Mouse (Mus musculus) midbrain, postnatal 0 days (tissue): ENCODE data around the gene Tk1. TPM values are rescaled to one million over a fixed set of nuclear protein-coding genes. Genes with fewer than 3 reads are reported as not detected.
A peak's percentile ranks its signal among the peaks of the same experiment; 100 is the strongest.

Experiments used
- ATAC-seq: fragments of 200-750 bp; cut with Nextera tagmentation; 2 replicates; pipeline ENCODE4 v1.8.0; 2017; ENCODE audit warnings: moderate number of reproducible peaks, mild to moderate bottlenecking, moderate TSS enrichment, moderate library complexity; ENCODE audit not compliant: low FRiP score
- DNase-seq: peaks from one replicate; pipeline ENCODE4 v3.0.0-alpha.2; 2015; ENCODE audit warnings: low spot score
- H3K27ac ChIP-seq: fragments of 300-500 bp; sonication (generic); 2 replicates; pipeline ENCODE4 v1.5.1; 2014; ENCODE audit warnings: low read depth, mild to moderate bottlenecking, low read length, mixed read lengths
- H3K27me3 ChIP-seq: fragments of 300-500 bp; sonication (generic); 2 replicates; pipeline ENCODE4 v1.6.1; 2014; ENCODE audit warnings: low read length, control low read depth, mixed read lengths; ENCODE audit not compliant: insufficient read depth
- H3K36me3 ChIP-seq: fragments of 300-500 bp; sonication (generic); 2 replicates; pipeline ENCODE4 v1.6.1; 2014; ENCODE audit warnings: low read length, control low read depth, mixed read lengths; ENCODE audit not compliant: insufficient read depth
- H3K4me1 ChIP-seq: fragments of 300-500 bp; sonication (generic); 2 replicates; pipeline ENCODE4 v1.6.1; 2014; ENCODE audit warnings: mild to moderate bottlenecking, control low read depth, antibody characterized with exemption, low read length, mixed read lengths; ENCODE audit not compliant: insufficient read depth
- H3K4me2 ChIP-seq: fragments of 300-500 bp; sonication (generic); 2 replicates; pipeline ENCODE4 v1.6.1; 2014; ENCODE audit warnings: low read depth, mild to moderate bottlenecking, low read length, mixed read lengths; ENCODE audit not compliant: poor library complexity, severe bottlenecking
- H3K4me3 ChIP-seq: fragments of 300-500 bp; sonication (generic); 2 replicates; pipeline ENCODE4 v1.5.1; 2014; ENCODE audit warnings: low read depth, mild to moderate bottlenecking, low read length, moderate library complexity
- H3K9ac ChIP-seq: fragments of 300-500 bp; sonication (generic); replicated peaks from 2 replicates; pipeline ENCODE4 v1.6.1; 2014; ENCODE audit warnings: mild to moderate bottlenecking, low read length, moderate library complexity, mixed read lengths; ENCODE audit not compliant: poor library complexity, severe bottlenecking
- H3K9me3 ChIP-seq: fragments of 300-500 bp; sonication (generic); 2 replicates; pipeline ENCODE4 v1.6.1; 2016; ENCODE audit warnings: low read length, control low read depth
- CTCF ChIP-seq: IDR thresholded peaks from 2 replicates; pipeline ENCODE4 v1.5.1; 2016; ENCODE audit warnings: antibody characterized with exemption, mild to moderate bottlenecking
- WGBS: fragments of 180-500 bp; shearing (Covaris S2); extraction: QIAGEN DNeasy Blood & Tissue Kit; methylation state at CpG from one replicate; pipeline ENCODE4 v1.1.7; 2014; 5-methylcytosine and 5-hydroxymethylcytosine counted together
- polyA plus RNA-seq: library from polyadenylated mRNA; unstranded; fragments of >200 nt; fragmentation: Nextera tagmentation; extraction: Ambion mirVana; gene quantifications from 2 replicates; pipeline ENCODE4 v1.2.1, GENCODE M21; 2015
- total RNA-seq: library from RNA; depleted of rRNA; stranded (reverse); fragments of >200 nt; gene quantifications from 2 replicates; pipeline ENCODE4 v1.2.3, GENCODE M21; 2014

Gene Tk1
- total and polyA plus RNA-seq, 2 experiments from 2014 or later = 6.5 to 8.8 TPM

DNA sequence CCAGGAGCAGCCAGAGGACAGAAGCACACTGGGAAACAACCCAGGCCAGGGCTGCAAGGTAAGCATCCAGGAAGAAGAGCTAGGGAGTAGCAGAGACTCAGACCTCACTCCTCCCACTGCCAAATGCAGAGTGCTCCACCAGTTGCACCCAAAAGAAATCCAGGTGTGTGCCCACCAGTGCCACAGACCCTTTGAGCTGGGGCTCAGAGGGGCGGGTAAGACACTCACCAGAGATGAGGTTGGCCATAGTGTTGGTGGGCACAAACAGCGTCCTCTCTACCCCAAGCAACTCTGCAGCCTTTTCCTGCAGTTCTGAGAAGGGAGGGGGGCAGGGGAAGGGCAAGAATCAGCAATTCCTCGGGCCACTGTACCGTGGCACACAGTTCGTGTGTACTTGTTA, 45.5 kb upstream of the Tk1 start:
- no peak overlapping the region; the same call in 1 of the 2 replicates for H3K9ac ChIP-seq

DNA sequence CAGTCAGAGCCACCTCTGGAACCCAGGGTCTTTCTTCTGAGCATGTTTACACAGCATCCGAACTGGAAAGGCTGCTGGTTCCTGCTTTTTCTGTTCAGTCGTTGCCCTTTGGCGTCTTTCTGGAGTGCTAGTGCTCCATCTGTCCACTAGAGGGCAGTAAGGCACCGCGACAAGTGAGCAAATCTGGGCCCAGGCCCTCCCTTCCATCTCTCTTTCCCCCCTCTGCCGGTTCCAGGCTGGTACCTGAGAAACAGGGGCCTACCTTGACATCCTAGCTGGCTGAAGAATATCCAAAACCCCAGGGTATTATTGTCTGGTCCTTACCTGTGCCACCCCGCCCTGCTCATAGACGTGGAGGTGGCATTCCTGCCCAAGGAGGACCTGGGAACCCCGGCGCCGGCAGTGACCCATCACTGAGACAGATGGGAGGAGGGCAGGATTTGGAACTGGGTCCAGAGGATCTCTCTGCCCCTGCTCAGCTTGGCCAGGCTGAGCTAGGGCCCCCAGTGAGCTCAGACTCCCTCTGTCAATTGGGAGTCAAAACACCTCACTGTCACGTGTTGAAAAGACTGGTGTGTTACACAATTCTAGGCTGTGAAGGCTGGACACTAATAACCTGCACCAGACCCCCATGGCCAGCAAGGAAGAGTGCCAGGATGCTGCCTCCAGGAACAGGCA, 44.9 kb upstream of the Tk1 start:
- H3K36me3 ChIP-seq = 0 out of 2 replicates have a peak, but pooled peaks cover 3% of the 10 kb centered on the region
- no peaks in the 10 kb centered on the region for H3K4me1 ChIP-seq
- no peak overlapping the region for H3K4me2 ChIP-seq
- H3K9ac ChIP-seq = no peak overlapping the region; the same call in 1 of the 2 replicates
- ATAC-seq (peak; percentile 35; the same call in 1 of the 2 replicates), DNase-seq (peak; percentile 90)
- 33% methylated on average over 12 of the region's 12 CpGs for WGBS
- TF ChIP-seq CTCF = peak; percentile 99
- H3K4me3 ChIP-seq = no peak overlapping the region
- no peak overlapping the region for H3K27ac ChIP-seq
- no peaks in the 10 kb centered on the region; the same call in 1 of the 2 replicates for H3K27me3 ChIP-seq
- H3K9me3 ChIP-seq = no peaks in the 10 kb centered on the region

More for the DNA sequence above, 45.5 kb upstream of the Tk1 start:
- DNase-seq (no peak), ATAC-seq (no peak)
- H3K27me3 ChIP-seq = no peaks in the 10 kb centered on the region; the same call in 1 of the 2 replicates
- TF ChIP-seq CTCF = no peak
- no peak overlapping the region for H3K4me3 ChIP-seq
- H3K4me2 ChIP-seq = no peak overlapping the region
- WGBS = 74% methylated on average over 5 of the region's 5 CpGs
- H3K36me3 ChIP-seq = 0 out of 2 replicates have a peak, but pooled peaks cover 3% of the 10 kb centered on the region
- no peaks in the 10 kb centered on the region for H3K4me1 ChIP-seq
- no peaks in the 10 kb centered on the region for H3K9me3 ChIP-seq
- no peak overlapping the region for H3K27ac ChIP-seq

DNA sequence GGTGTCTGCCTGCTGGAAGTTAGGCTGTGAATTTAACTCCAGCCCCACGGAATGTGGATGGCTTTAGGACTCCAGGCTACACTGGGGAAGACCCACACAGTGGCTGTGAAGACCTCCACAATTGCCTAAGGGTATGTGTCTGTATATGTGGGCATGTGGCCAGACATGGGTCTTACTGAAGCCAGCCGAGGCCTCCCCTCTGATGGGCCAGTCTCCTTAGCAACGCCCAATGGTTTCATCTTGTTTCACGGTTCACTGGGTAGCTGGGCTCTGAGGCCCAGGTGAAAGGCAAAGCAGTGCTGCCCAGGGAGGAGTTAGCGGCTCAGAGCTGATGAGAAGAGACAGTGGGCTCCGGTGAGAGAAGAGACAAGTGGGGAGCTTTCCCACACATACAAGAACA, 40.1 kb upstream of the Tk1 start:
- no peak for TF ChIP-seq CTCF
- Histone ChIP-seq H3K27me3 (peaks cover 6% of the 10 kb centered on the region), H3K4me1 (no peaks in the 10 kb centered on the region), H3K4me3 (no peak overlapping the region), H3K27ac (peak overlapping the region; percentile 12; the same call in 1 of the 2 replicates), H3K9me3 (no peaks in the 10 kb centered on the region), H3K36me3 (0 out of 2 replicates have a peak, but pooled peaks cover 3% of the 10 kb centered on the region), H3K9ac (no peak overlapping the region), H3K4me2 (no peak overlapping the region)
- peak; percentile 72 for DNase-seq
- 13% methylated on average over 6 of the region's 6 CpGs for WGBS
- no peak for ATAC-seq

DNA sequence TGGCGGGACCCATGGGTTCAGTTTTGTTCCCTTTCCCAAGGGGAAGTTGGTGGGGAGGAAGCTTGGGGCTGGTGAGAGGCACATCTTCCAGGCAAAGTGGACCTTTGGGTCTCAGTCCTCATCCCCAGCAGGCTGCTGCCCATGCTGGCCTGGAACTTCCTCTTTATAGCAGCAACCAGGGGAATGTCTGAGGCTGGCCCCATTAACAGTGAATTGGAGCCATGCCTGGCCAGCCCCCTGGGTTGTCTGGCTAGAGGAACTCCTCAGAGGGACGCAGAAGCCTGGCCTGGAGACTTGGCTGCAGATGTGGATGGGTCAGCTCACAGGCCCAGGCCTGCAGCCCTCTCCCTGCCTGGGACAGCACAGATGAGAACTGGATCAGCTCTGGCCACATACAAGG, 38.9 kb upstream of the Tk1 start:
- DNase-seq (no peak), ATAC-seq (no peak)
- 82% methylated on average over 2 of the region's 2 CpGs for WGBS

DNA sequence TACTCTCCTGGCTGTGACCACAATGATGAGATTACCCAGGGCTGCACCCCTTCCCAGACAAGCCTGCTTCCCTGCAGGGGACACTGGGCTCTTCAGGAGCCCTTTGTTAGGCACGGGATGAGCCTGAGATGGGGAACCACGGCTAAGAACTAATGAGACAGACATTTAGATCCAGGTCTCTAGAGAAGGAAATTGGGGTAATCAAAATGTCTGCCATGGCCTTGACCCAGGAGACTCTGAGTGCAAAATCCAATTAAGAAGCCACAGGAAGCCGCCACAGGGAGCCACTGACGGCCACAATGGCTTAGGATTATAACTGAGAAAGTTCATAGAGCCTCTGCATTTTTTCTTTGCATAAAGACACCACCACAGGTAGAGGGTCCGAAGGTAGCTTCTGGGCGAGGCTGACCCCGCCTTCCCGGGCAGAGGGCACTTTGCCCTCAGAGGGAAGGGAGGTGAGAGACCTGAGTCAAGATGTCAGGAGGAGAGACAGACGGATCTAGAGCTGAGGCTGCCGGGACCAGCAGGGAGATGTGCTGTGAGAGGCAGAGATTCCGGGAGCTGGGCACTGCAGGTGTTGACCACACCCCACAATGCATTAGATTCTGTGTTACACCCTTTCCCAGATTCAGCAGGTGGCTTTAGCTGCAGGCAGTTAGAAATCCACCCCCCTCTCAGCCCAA, 37.4 kb upstream of the Tk1 start:
- H3K9ac ChIP-seq = no peak overlapping the region
- peaks cover 18% of the 10 kb centered on the region for H3K27me3 ChIP-seq
- no peak overlapping the region for H3K4me3 ChIP-seq
- ATAC-seq = no peak
- WGBS = 28% methylated on average over 11 of the region's 11 CpGs
- no peaks in the 10 kb centered on the region for H3K9me3 ChIP-seq
- H3K4me2 ChIP-seq = no peak overlapping the region
- no peak overlapping the region for H3K27ac ChIP-seq
- 0 out of 2 replicates have a peak, but pooled peaks cover 3% of the 10 kb centered on the region for H3K36me3 ChIP-seq
- no peak for DNase-seq
- no peak for TF ChIP-seq CTCF
- no peaks in the 10 kb centered on the region for H3K4me1 ChIP-seq

More for the DNA sequence above, 38.9 kb upstream of the Tk1 start:
- 0 out of 2 replicates have a peak, but pooled peaks cover 3% of the 10 kb centered on the region for H3K36me3 ChIP-seq
- no peaks in the 10 kb centered on the region for H3K4me1 ChIP-seq
- no peak overlapping the region for H3K4me3 ChIP-seq
- H3K9ac ChIP-seq = no peak overlapping the region
- H3K27ac ChIP-seq = no peak overlapping the region
- no peaks in the 10 kb centered on the region for H3K9me3 ChIP-seq
- peaks cover 17% of the 10 kb centered on the region for H3K27me3 ChIP-seq
- no peak overlapping the region for H3K4me2 ChIP-seq
- no peak for TF ChIP-seq CTCF

DNA sequence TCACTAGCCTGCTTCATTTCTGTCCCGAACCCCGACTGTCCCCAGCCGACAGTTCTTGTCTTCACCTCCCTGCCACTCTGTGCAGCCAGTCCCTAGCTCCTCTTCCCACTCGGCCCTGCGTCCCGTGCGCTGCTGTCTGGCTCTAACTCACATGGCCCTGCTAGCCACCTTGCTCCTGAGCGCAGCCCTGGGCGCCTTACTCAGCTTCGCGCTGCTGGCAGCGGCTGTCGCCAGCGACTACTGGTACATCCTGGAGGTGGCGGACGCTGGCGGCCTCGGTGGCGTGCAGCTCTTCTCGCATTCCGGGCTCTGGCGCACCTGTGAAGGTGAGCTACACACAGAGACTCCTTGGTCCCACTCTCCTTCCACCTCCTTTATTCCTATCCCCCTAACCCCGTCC, 34.7 kb upstream of the Tk1 start, which contains the start of gene Tmem235:
Gene Tmem235 (plus strand): TSS at position 152 of the 400 bp plus-strand sequence.
- no peak for TF ChIP-seq CTCF
- DNase-seq = no peak
- H3K36me3 ChIP-seq = no peaks in the 10 kb centered on the region
- no peak within 1 kb of the TSS for H3K27ac ChIP-seq
- ATAC-seq = no peak
- no peaks in the 10 kb centered on the region for H3K9me3 ChIP-seq
- no peaks in the 10 kb centered on the region for H3K4me1 ChIP-seq
- H3K4me2 ChIP-seq = no peak within 1 kb of the TSS
- H3K9ac ChIP-seq = no peak within 1 kb of the TSS
- H3K27me3 ChIP-seq = peaks cover 18% of the 10 kb centered on the region
- no peak within 1 kb of the TSS for H3K4me3 ChIP-seq
- WGBS = 7% methylated on average over 23 of the region's 23 CpGs
